Mouse (Mus musculus) cerebellum, postnatal 36 days (tissue): ENCODE data around the gene Olfr1015.
A peak's percentile ranks its signal among the peaks of the same experiment; 100 is the strongest.

Source experiments
- DNase-seq, 2 experiments: peaks; one replicate each; pipeline ENCODE4 v3.0.0; 2021 to 2022; ENCODE audit warnings: mixed read lengths in 2 of 2

Gene Olfr1015

DNA sequence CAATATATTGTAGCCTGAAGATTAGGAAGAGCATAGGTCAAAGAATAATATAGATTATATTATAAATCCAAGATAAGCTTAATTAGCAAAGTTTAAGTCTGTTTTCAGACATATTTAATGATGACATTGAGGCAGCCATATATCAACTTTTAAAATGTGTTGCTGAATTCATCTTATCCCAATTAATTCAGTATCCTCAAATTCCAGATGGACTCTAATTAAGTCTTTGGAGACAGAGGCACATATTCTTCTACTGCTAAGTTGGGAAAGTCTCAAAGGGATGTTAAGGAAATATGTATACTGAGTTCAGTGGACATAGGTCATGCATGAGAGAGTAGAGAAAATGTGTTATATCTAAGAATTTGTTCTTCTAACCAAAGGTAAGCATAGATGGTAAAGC, at the start of gene Olfr1015:
TSS of gene Olfr1015 (plus strand) at position 301 of the 400 bp plus-strand sequence.
- DNase-seq = no peak

DNA sequence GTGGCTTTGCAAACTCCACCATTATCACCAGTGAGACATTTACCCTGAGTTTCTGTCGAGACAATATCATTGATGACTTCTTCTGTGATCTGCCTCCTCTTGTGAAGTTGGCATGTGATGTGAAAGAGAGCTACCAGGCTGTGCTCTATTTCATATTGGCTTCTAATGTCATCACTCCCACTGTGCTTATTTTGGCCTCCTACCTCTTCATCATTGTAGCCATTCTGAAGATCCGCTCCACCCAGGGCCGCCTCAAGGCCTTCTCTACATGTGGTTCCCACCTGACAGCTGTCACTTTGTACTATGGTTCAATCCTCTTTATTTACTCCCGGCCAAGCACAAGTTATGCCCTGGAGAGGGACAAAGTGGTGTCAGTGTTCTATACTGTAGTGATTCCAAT, 28.0 kb upstream of the Olfr1015 start:
- DNase-seq = no peak

DNA sequence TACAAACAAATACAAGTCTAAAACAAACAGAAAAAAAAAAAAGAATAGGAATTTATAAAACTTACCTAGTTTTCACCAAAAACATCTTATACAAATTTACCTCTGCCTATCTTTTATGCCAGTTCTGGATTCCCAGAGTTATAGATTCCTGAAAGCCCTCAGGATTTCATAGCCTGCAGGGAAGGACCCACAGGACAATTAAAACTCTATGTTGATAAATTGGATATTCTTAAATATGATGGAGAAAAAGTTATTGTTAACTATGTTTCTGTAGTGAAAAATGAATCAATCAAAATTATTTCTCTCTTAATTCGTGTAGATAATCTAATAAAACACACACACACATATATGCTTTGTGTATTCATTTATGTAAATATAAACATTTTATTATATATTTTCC, 19.2 kb upstream of the Olfr1015 start, which contains the start of gene Olfr1012:
TSS of gene Olfr1012 (minus strand) at position 101 of the 400 bp plus-strand sequence.
- DNase-seq = no peak

DNA sequence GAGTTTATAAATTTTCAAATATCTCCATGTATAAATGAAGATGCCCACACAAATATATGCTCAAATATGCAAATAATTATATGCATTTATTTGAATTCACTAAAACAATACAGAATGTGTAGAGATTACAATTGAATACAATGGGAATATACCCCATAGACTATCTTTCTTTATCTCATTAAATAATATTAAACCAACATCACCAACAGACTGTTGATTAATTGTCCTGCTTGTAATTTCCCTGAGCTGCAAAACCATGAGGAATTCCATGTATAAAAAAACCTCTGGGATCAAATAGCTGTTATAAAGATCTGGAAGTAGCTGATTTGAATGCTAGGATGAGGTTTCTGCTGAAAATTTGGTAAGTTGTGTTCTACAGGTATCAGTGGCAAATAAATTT, 15.0 kb upstream of the Olfr1015 start, which contains the start of gene Olfr1013:
TSS of gene Olfr1013 (plus strand) at position 301 of the 400 bp plus-strand sequence.
- DNase-seq = no peak

DNA sequence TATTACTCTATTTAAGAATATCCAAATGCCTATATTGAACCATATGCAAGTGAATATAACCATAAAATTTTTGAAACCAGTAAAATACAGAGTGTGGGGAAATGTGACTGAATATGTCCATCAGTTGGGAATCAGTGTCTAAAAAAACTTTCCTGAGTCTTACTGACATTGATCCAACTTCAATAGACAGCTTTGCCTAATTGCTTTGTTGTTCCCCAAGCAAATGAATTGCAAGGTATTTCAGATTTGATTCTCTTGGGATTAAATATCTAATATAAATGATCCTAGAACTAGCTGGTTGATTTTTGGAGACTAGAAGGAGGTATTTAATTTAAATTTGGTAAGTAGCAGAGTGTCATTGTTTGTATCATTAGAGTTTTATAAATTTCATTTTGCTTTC, 9.4 kb upstream of the Olfr1015 start, which contains the start of gene Olfr1014:
TSS of gene Olfr1014 (plus strand) at position 301 of the 400 bp plus-strand sequence.
- DNase-seq = no peak

DNA sequence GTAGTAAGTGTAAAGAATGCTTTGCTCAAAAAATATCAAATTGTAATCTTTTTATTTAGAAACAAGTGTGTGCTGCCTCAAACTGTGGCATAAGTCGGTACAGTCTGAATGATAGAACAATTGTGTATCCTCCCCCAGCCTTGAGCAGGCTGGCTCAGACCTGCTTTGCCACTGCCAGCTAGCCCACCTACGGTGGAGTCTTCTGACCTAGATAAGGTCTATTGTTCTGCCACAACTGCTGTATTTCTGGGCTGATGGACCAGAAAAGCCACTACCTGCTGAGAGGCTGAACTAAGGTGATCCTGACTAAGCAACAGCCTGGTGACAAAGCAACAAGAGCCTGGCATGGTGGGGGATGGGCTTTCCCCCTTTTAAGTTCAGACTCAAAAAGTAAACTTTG, 10.5 kb downstream of the Olfr1015 start:
- peak; percentile 1 to 2 for DNase-seq

DNA sequence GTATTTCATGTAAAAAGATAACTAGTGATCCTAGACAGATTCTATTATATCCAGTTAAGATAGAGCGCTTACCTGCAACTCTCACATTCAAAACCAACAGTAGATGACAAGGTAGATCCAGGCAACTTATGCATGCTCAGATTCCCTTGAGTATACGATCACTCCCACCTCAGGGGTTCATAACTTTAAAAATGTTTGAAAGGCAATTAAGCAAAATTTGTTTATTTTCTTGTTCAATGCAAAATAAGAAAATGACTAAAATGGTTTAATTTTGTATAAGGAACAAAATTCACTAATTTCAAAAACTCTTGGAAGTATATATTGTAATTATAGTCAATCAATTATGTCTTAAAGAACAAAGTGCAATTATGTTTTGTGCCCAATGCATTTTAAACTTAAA, 20.6 kb downstream of the Olfr1015 start, which contains the start of gene Olfr1016:
TSS of gene Olfr1016 (minus strand) at position 101 of the 400 bp plus-strand sequence.
- DNase-seq = no peak

DNA sequence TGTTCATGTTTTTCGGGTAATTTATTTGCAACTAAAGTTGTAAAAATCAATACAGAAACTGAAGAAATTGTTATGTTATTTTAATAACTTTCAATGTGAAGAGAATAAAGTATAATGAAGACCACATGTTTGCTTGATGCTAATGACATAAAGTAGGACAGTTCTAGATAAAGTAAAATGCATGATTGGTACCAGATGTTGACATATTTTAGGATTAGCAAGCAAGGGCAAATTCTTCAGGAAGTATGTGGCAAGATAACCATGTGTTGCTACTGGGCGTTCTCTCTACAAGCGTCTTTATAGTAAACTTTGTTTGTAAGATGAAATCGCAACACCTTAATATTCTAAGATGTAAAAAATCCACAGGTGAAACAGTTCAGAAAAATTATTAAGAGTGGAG, 22.7 kb downstream of the Olfr1015 start:
- no peak for DNase-seq

DNA sequence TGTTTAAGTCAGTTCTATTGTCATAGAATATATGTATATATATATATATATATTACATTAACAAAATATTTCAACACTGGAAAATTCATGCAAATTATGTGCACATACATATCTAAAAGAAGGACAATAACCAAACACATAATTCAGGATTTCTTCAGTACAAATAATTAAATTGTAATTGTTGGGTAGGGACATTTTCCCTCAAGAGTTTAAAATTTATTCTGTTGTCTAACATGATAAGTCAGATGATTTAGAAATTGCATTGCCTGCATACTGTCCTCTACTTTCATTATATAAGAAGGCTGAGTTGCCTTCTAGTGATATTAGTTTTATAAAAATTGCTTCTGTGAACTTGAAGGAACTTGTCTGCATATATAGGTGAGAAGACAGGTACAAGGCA, 36.4 kb downstream of the Olfr1015 start, which contains the start of gene Olfr1018:
TSS of gene Olfr1018 (plus strand) at position 301 of the 400 bp plus-strand sequence.
- DNase-seq = no peak
